Mouse (Mus musculus) inflammation-experienced regulatory T-cells (primary cell): Measurements from ENCODE around the gene Coq7. TPM values are rescaled to one million over a fixed set of nuclear protein-coding genes. Genes with fewer than 3 reads are reported as not detected.

ENCODE experiments used
- polyA plus RNA-seq, 2 experiments: library from polyadenylated mRNA; unstranded; fragments of 100-300 nt; shearing (Covaris generic); gene quantifications; one replicate each; pipeline ENCODE4 v1.2.1; 2017

The Coq7 gene
- 10 to 100 TPM in 1 of 2 experiments, 1 to 10 TPM in 1; 9.6 to 13.9 TPM for polyA plus RNA-seq

GRCm38 (mm10) chr7:118533178-118533578, at the start of gene Coq7:
Gene Coq7 (minus strand): TSS chr7:118533356.

GRCm38 (mm10) chr7:118491431-118492147, 41.6 kb downstream of the Coq7 start, which contains the start of gene Itpripl2:
Gene Itpripl2 (minus strand): TSS chr7:118491975.

Other genes with a start within 250 kb of the Coq7 start
- gene Syt17, start 85.1 kb downstream of the Coq7 start, polyA plus RNA-seq, result 1 to 10 TPM in 1 of 2 experiments, under 1 TPM in 1; 0.84 to 1.5 TPM
- gene Itpripl2, start 41.4 kb downstream of the Coq7 start, polyA plus RNA-seq, result 1 to 10 TPM in 1 of 2 experiments, under 1 TPM in 1; 0.31 to 1.1 TPM
- under 1 TPM; 0.04 to 0.62 TPM for gene Tmc7, start 51.4 kb upstream of the Coq7 start, polyA plus RNA-seq
- gene Tmc5, start 63.9 kb upstream of the Coq7 start, polyA plus RNA-seq, result under 1 TPM; 0.31 to 0.64 TPM
- gene Gde1, start 172.4 kb upstream of the Coq7 start, polyA plus RNA-seq, result 10 to 100 TPM; 46.8 to 58.0 TPM
- gene Ccp110, start 179.2 kb upstream of the Coq7 start, polyA plus RNA-seq, result 1 to 10 TPM; 5.1 to 9.0 TPM
- gene Vps35l, start 206.9 kb upstream of the Coq7 start, polyA plus RNA-seq, result 10 to 100 TPM; 91.2 to 97.6 TPM